Mouse (Mus musculus): ENCODE measurements around the gene Gp2. TPM values are rescaled to one million over a fixed set of nuclear protein-coding genes. Genes with fewer than 3 reads are reported as not detected.

The Gp2 gene
- polyA plus RNA-seq (2014; fragmentation: Illumina TruSeq; extraction: RNeasy Lipid Tissue Mini Kit (QIAGEN cat#74804); ENCODE audit: low replicate concordance) = 71.1 TPM

GRCm38 (mm10) chr7:119459185-119459584 lies at the start of gene Gp2:
TSS of gene Gp2 (minus strand) at chr7:119459285.

GRCm38 (mm10) chr7:119479256-119479655 lies 20.2 kb upstream of the Gp2 start, which contains the start of gene Umod:
TSS of gene Umod (minus strand) at chr7:119479282.

Other genes with a start within 250 kb of the Gp2 start
- gene Umod, start 20.0 kb upstream of the Gp2 start, polyA plus RNA-seq (2014; fragmentation: Illumina TruSeq; extraction: RNeasy Lipid Tissue Mini Kit (QIAGEN cat#74804); ENCODE audit: low replicate concordance) = 0.26 TPM
- gene Acsm5, start 60.2 kb upstream of the Gp2 start, polyA plus RNA-seq (2014; fragmentation: Illumina TruSeq; extraction: RNeasy Lipid Tissue Mini Kit (QIAGEN cat#74804); ENCODE audit: low replicate concordance) = 7.5 TPM
- 0.19 TPM for gene Pdilt, start 64.2 kb upstream of the Gp2 start, polyA plus RNA-seq (2014; fragmentation: Illumina TruSeq; extraction: RNeasy Lipid Tissue Mini Kit (QIAGEN cat#74804); ENCODE audit: low replicate concordance)
- 0.11 TPM for gene Acsm2, start 95.1 kb upstream of the Gp2 start, polyA plus RNA-seq (2014; fragmentation: Illumina TruSeq; extraction: RNeasy Lipid Tissue Mini Kit (QIAGEN cat#74804); ENCODE audit: low replicate concordance)
- not detected for gene Acsm1, start 147.7 kb upstream of the Gp2 start, polyA plus RNA-seq (2014; fragmentation: Illumina TruSeq; extraction: RNeasy Lipid Tissue Mini Kit (QIAGEN cat#74804); ENCODE audit: low replicate concordance)
- not detected for gene Acsm4, start 230.7 kb upstream of the Gp2 start, polyA plus RNA-seq (2014; fragmentation: Illumina TruSeq; extraction: RNeasy Lipid Tissue Mini Kit (QIAGEN cat#74804); ENCODE audit: low replicate concordance)